Mouse (Mus musculus): ENCODE measurements at regions not wholly inside any gene's neighbourhood (a gene's known extent, or its start where the extent isn't known, plus 50 kb on each side); places are given as distances from the start of the nearest gene placed in this dataset.

DNA sequence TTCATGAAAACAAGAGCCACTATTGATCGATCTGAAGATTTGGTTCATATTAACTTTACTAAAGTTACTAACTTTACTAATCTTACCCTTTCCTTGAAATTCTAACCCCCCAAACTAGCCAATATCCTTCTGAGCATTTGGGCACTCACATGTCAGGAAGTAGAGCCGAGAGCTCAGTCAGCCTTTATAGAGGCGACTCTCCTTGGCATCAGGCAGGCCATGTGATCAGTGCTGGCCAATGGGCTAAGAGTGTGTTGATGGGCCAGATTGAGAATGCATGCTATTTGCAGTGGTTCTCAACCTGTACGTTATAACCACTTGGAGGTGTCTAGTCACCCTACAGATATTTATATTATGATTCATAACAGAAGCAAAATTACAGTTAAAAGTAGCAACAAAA, 69.6 kb upstream of the Slc35b4 start:
- DNase-seq (ENCODE audit: low spot score in 2 of 2) = no peak

DNA sequence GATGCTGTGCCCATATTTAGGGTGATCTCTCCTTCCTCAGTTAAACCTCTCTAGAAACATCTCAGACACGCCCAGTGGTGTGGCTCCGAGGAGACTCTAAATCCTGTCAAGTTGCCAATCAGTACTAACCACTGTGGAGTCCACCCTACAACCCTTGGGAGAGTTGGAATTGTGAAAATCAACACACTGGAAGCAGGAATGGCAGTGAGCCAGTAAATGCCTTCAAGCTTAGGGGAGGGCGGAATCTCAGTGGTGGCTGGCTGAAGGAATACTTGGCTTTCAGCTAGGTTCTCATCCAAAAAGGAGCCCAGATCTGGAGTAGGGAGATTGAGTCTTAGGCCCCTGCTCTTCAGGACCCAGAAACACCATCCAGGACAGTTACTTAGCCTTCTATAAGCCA, 66.1 kb upstream of the Slc35b4 start:
- DNase-seq (ENCODE audit: low spot score in 2 of 2) = no peak

DNA sequence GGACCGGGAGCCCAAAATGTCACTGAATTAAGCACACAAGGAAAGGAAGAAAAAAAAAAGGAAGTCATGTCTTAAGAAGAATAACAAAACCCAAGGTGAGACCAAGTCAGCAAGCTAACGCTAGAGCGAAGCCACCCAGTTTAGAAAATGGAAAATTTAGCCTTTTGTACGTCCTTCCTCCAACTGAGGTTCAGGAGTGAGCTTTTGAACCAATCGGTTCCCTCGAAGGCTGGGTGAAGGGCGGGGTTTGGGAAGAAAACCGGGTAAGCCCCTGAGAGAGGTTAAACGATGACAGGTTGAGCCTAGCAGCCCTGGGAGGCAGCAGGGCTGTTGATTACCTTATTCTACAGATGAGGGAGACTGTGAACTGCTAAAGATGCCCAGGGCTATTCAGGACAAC, 65.6 kb upstream of the Slc35b4 start:
- peak in 1 of 2 experiments; percentile 13 for DNase-seq (ENCODE audit: low spot score in 2 of 2)

DNA sequence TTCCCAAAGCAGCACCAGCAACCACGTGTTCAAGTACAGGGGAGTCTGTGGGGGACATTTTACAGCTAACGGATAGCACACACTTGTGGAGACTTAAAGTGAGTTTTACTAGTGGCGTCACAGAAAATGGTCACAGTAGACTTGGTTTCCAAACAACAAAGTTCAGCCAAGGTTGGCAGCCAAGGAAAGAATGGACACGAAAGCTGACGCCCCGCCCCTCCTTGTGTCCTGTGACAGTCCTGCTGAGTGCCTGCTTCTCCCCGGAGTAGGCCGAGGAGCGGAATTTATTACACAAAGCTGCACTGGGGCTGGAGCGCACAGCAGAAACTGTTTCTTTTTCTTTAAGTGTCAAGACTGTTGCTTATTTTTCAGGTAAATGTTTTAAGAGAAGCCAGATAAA, 58.2 kb upstream of the Slc35b4 start:
- no peak for DNase-seq (ENCODE audit: low spot score in 2 of 2)

DNA sequence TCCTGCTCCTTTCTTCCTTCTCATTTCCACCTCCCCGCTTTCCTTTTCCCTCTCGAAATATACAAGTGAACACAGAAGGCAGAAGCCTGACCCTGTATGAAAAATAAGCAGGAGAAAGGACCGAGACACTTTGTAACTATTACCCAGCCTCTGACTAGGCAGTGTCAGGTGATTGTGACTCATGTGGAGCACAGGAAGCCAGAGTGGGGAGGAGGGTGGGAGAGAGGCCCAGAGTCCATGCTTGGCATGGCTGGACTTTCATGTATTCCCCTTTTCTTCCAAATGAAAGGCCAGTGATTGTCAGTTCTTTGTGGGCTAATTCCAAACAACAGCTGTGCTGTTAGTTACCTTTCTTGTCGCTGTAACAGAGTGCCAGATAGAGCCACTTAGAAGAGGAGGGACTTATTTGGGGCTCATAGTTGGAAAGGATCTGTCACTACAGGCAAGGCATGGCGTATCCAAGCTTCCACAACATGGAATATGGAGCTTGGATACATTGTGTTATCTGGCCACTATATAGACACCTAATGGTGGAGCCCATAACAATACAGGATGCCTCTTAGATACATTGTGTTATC, 57.6 kb upstream of the Slc35b4 start:
- no peak for DNase-seq (ENCODE audit: low spot score in 2 of 2)

DNA sequence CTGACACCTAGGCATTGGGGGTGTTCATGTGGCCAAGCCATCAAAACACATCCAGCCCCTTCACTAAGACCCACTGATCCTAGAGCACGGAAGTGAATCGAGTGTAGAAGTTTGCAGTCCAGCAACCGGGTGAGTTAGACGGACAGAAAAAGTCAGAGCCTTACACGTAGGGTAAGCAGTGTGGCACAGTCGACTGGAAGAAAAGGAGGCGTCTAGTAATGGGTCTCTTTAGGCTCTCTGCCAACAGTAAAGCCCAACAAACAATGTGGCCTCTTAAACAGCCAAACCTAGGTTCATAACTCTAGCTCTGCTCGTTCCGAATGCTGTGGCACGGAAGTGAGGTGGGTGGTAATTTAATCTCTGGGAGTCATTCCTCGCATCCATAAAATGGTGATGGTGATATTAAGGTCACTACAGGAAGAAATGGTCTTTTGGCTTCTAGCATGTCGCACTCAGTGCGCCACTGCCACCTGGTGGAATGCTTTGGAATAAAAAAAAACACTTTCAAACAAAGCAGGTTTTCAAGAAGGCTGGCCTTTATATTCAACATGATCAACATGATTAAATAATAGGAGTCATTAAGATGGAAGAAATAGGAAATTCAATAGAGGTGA, 54.0 kb upstream of the Slc35b4 start:
- peak in 1 of 2 experiments; percentile 12 for DNase-seq (ENCODE audit: low spot score in 2 of 2)

DNA sequence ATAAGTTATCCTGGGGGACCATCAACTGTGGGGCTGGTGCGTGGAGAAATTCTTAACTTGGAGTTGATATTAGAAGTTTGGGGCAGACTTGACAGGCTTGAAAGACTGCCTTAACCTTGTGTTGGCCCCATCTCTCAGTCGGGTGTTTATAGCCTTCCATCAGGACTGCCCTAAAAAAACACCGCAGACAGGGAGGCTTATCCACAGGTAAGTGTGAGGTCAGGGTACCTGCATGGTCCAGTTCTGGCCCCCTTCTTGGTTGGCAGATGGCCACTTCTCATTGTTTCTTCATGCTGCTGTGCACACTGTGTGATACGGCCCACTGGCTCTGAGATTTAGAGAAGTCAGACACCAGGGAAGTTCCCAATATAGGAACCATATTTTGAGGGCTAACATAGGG, 50.2 kb upstream of the Slc35b4 start:
- DNase-seq (ENCODE audit: low spot score in 2 of 2) = no peak

All from spleen, postnatal 36 days (tissue).